Mouse (Mus musculus): Measurements from ENCODE around the gene Lmod3.

DNA sequence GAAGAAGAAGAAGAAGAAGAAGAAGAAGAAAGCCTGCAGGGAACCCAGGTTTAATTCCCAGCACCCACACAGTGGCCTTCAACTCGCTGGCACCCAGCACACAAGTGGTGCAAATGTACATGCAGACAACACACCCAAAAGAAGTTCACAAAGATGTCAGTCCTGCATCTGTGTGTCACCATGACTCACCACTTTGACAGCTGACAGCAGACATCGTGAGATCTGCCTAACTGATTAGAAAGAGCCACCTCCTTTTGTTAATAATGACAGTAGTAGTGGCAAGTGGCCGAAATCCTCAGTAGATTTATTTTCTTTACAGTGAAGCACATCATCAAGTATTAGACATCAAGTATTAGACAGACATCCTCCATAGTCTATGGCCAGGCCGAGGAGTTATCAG is 45.5 kb downstream of the Lmod3 start:
- TF ChIP-seq POLR2A (IDR thresholded peaks at IDR 0.05; ENCODE audit: control insufficient read depth, low read depth, low read length) (no peak), CTCF (IDR thresholded peaks at IDR 0.05; ENCODE audit: control insufficient read depth, insufficient read depth, insufficient replicate concordance, low read depth, low read length) (no peak)
